Comparison of ENCODE assay signal across 21 mouse cellular contexts in the genomic region with DNA sequence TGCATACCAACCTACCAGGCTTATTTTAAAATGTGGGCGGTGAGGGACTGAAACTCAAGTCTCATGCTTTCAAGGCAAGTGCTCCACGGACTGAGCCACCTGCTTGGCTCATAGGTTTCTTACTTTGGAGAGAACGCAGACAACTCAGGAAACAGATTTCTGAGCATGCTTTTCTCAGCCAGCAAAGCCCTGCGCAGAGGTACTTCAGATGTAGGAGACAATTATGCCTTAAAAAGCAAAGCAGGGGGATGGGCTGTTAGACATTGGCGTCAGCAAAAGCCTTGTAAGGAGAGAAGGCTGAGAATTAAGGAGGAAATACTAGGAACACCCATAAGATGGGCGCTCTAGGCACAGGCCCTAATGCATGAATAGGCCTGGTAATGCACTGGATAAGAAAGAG.
DNase-seq lines count a peak whose midpoint lies in the region; ATAC-seq and TF ChIP-seq lines count a peak whose summit lies in the region.
"Had no signal": no experiment of that assay in that cellular context is flagged by ENCODE, and none has a peak within 500 bp of the region (broad histone marks: within the 10 kb centered on the region; RNA-seq: fewer than 3 reads in every experiment).

No protein-coding gene starts in this region.

- no peak overlapping the region for H3K4me2 ChIP-seq in forebrain, embryonic 16.5 days (ENCODE audit: low read length)
- no peak overlapping the region for H3K4me2 ChIP-seq in forebrain, embryonic 11.5 days (ENCODE audit: low read depth, low read length, severe bottlenecking)
- no peak overlapping the region for H3K4me2 ChIP-seq in midbrain, postnatal 0 days (ENCODE audit: low read depth, low read length, poor library complexity, severe bottlenecking)
- no peak overlapping the region for H3K4me2 ChIP-seq in midbrain, embryonic 15.5 days
- H3K4me2 ChIP-seq in heart, embryonic 11.5 days, result no peak overlapping the region
- H3K4me2 ChIP-seq: liver, embryonic 15.5 days; lung, embryonic 15.5 days; neural tube, embryonic 12.5 days had no signal

- no peak for TF ChIP-seq CTCF in midbrain, postnatal 0 days (IDR thresholded peaks at IDR 0.05)
- no peak for TF ChIP-seq CTCF in brain, embryonic 14.5 days (IDR thresholded peaks at IDR 0.05; ENCODE audit: borderline replicate concordance, extremely low read depth, insufficient read depth, insufficient read length)

- H3K27ac ChIP-seq in forebrain, embryonic 16.5 days (ENCODE audit: low read length), result peak overlapping the region; percentile 6; the same call in 1 of the 2 replicates
- no peak overlapping the region for H3K27ac ChIP-seq in forebrain, embryonic 11.5 days (ENCODE audit: low read depth, low read length)
- no peak overlapping the region for H3K27ac ChIP-seq in midbrain, postnatal 0 days (ENCODE audit: low read depth, low read length)
- H3K27ac ChIP-seq in midbrain, embryonic 15.5 days, result no peak overlapping the region
- no peak overlapping the region for H3K27ac ChIP-seq in heart, embryonic 11.5 days (ENCODE audit: low read depth, low read length)
- H3K27ac ChIP-seq: heart, adult 2 months; liver, embryonic 15.5 days; lung, embryonic 15.5 days; neural tube, embryonic 12.5 days had no signal

- no peak for DNase-seq in forebrain, embryonic 11.5 days (ENCODE audit: low spot score)
- peak; percentile 33 for DNase-seq in layer of hippocampus, adult 9-11 months
- no peak for DNase-seq in layer of hippocampus, postnatal 10 days (ENCODE audit: low spot score in 2 of 2)
- DNase-seq in midbrain, postnatal 0 days (ENCODE audit: low spot score), result peak; percentile 13
- DNase-seq in brain, embryonic 14.5 days (ENCODE audit: low read depth), result peak; percentile 28
- DNase-seq: adrenal gland, postnatal 14 days; cerebellum, adult 9-10 months; gastrocnemius, postnatal 36 days; heart, adult 2 months; kidney, postnatal 25 days; lung, postnatal 36 days; thymus, adult 18-20 months; thymus, postnatal 4 days had no signal

- no peak for TF ChIP-seq POLR2A in brain, embryonic 14.5 days (IDR thresholded peaks at IDR 0.05; ENCODE audit: borderline replicate concordance, extremely low read depth, insufficient read depth, insufficient read length, poor library complexity, severe bottlenecking)

- H3K9ac ChIP-seq in forebrain, embryonic 16.5 days (replicated peaks; ENCODE audit: low read depth, low read length), result no peak overlapping the region
- no peak overlapping the region for H3K9ac ChIP-seq in forebrain, embryonic 11.5 days (ENCODE audit: low read length)
- no peak overlapping the region for H3K9ac ChIP-seq in midbrain, postnatal 0 days (replicated peaks; ENCODE audit: low read length, poor library complexity, severe bottlenecking)
- H3K9ac ChIP-seq in midbrain, embryonic 15.5 days, result no peak overlapping the region
- no peak overlapping the region for H3K9ac ChIP-seq in heart, embryonic 11.5 days (ENCODE audit: low read depth, low read length)
- H3K9ac ChIP-seq: liver, embryonic 15.5 days; lung, embryonic 15.5 days; neural tube, embryonic 12.5 days had no signal

- H3K4me1 ChIP-seq in forebrain, embryonic 16.5 days (replicated peaks; ENCODE audit: control insufficient read depth, insufficient read depth, low read length), result peaks cover 5% of the 10 kb centered on the region; the same call in 1 of the 2 replicates
- no peaks in the 10 kb centered on the region for H3K4me1 ChIP-seq in forebrain, embryonic 11.5 days (replicated peaks; ENCODE audit: control insufficient read depth, insufficient read depth, low read length)
- H3K4me1 ChIP-seq in midbrain, postnatal 0 days (ENCODE audit: insufficient read depth, low read length), result no peaks in the 10 kb centered on the region
- peaks cover 11% of the 10 kb centered on the region for H3K4me1 ChIP-seq in midbrain, embryonic 15.5 days
- no peaks in the 10 kb centered on the region for H3K4me1 ChIP-seq in heart, embryonic 11.5 days (ENCODE audit: control insufficient read depth, insufficient read depth, low read length)
- H3K4me1 ChIP-seq: liver, embryonic 15.5 days; lung, embryonic 15.5 days; megakaryocyte, embryonic 14.5 days; neural tube, embryonic 12.5 days had no signal

- no peak overlapping the region for H3K4me3 ChIP-seq in forebrain, embryonic 16.5 days (replicated peaks; ENCODE audit: low read length)
- H3K4me3 ChIP-seq in forebrain, embryonic 11.5 days (ENCODE audit: low read depth, low read length), result no peak overlapping the region
- H3K4me3 ChIP-seq in midbrain, postnatal 0 days (ENCODE audit: low read depth, low read length), result no peak overlapping the region
- H3K4me3 ChIP-seq in midbrain, embryonic 15.5 days, result no peak overlapping the region
- no peak overlapping the region for H3K4me3 ChIP-seq in heart, embryonic 11.5 days (ENCODE audit: low read depth, low read length)
- H3K4me3 ChIP-seq: heart, adult 2 months; liver, embryonic 15.5 days; lung, embryonic 15.5 days; megakaryocyte, embryonic 14.5 days; neural tube, embryonic 12.5 days had no signal

- no peaks in the 10 kb centered on the region for H3K27me3 ChIP-seq in forebrain, embryonic 16.5 days (replicated peaks; ENCODE audit: control insufficient read depth, insufficient read depth, low read length)
- no peaks in the 10 kb centered on the region for H3K27me3 ChIP-seq in forebrain, embryonic 11.5 days (ENCODE audit: control insufficient read depth, insufficient read depth, low read length)
- H3K27me3 ChIP-seq in midbrain, postnatal 0 days (ENCODE audit: insufficient read depth, low read length), result no peaks in the 10 kb centered on the region
- H3K27me3 ChIP-seq in midbrain, embryonic 15.5 days (replicated peaks), result no peaks in the 10 kb centered on the region
- no peaks in the 10 kb centered on the region for H3K27me3 ChIP-seq in heart, embryonic 11.5 days (ENCODE audit: control insufficient read depth, insufficient read depth, low read length)
- H3K27me3 ChIP-seq: liver, embryonic 15.5 days; lung, embryonic 15.5 days; megakaryocyte, embryonic 14.5 days; neural tube, embryonic 12.5 days had no signal

- no peaks in the 10 kb centered on the region for H3K36me3 ChIP-seq in forebrain, embryonic 16.5 days (ENCODE audit: control insufficient read depth, insufficient read depth)
- no peaks in the 10 kb centered on the region for H3K36me3 ChIP-seq in forebrain, embryonic 11.5 days (ENCODE audit: control insufficient read depth, insufficient read depth, low read length)
- H3K36me3 ChIP-seq in midbrain, postnatal 0 days (ENCODE audit: insufficient read depth, low read length), result no peaks in the 10 kb centered on the region
- no peaks in the 10 kb centered on the region for H3K36me3 ChIP-seq in midbrain, embryonic 15.5 days (replicated peaks)
- H3K36me3 ChIP-seq in heart, embryonic 11.5 days (ENCODE audit: control insufficient read depth, insufficient read depth, low read length), result no peaks in the 10 kb centered on the region
- H3K36me3 ChIP-seq: liver, embryonic 15.5 days; lung, embryonic 15.5 days; neural tube, embryonic 12.5 days had no signal

- 67% methylated on average over 6 of the region's 6 CpGs for WGBS in forebrain, embryonic 16.5 days
- 77% methylated on average over 6 of the region's 6 CpGs for WGBS in forebrain, embryonic 11.5 days
- 73% methylated on average over 6 of the region's 6 CpGs for WGBS in midbrain, postnatal 0 days
- 77% methylated on average over 6 of the region's 6 CpGs for WGBS in midbrain, embryonic 15.5 days
- WGBS in heart, embryonic 11.5 days (ENCODE audit: insufficient replicate concordance), result 76% methylated on average over 6 of the region's 6 CpGs

- no peaks in the 10 kb centered on the region for H3K9me3 ChIP-seq in forebrain, embryonic 16.5 days (ENCODE audit: control insufficient read depth, low read length)
- H3K9me3 ChIP-seq in forebrain, embryonic 11.5 days (ENCODE audit: control insufficient read depth, low read length), result no peaks in the 10 kb centered on the region
- H3K9me3 ChIP-seq in midbrain, postnatal 0 days (ENCODE audit: low read length), result no peaks in the 10 kb centered on the region
- H3K9me3 ChIP-seq in midbrain, embryonic 15.5 days, result no peaks in the 10 kb centered on the region
- H3K9me3 ChIP-seq in heart, embryonic 11.5 days (replicated peaks; ENCODE audit: control insufficient read depth, low read length), result no peaks in the 10 kb centered on the region
- H3K9me3 ChIP-seq: liver, embryonic 15.5 days; lung, embryonic 15.5 days; neural tube, embryonic 12.5 days had no signal

- no peak for ATAC-seq in forebrain, embryonic 16.5 days
- no peak for ATAC-seq in forebrain, embryonic 11.5 days (replicated peaks; ENCODE audit: low FRiP score)
- no peak for ATAC-seq in midbrain, postnatal 0 days (ENCODE audit: low FRiP score)
- no peak for ATAC-seq in midbrain, embryonic 15.5 days (replicated peaks)
- no peak for ATAC-seq in heart, embryonic 11.5 days (replicated peaks; ENCODE audit: insufficient number of reproducible peaks, low FRiP score, low TSS enrichment)
- ATAC-seq: intestine, postnatal 0 days had no signal

Comparison
In these comparisons a context has a peak if more than half of its experiments do, and no peak if none do; other contexts are left out.
1. DNase-seq: peak in layer of hippocampus, adult 9-11 months (single experiment), midbrain, postnatal 0 days (single experiment) and brain, embryonic 14.5 days (single experiment); none in forebrain, embryonic 11.5 days (single experiment) and layer of hippocampus, postnatal 10 days (0 of 2).